Mouse (Mus musculus): ENCODE data around the gene Pde1c.

DNA sequence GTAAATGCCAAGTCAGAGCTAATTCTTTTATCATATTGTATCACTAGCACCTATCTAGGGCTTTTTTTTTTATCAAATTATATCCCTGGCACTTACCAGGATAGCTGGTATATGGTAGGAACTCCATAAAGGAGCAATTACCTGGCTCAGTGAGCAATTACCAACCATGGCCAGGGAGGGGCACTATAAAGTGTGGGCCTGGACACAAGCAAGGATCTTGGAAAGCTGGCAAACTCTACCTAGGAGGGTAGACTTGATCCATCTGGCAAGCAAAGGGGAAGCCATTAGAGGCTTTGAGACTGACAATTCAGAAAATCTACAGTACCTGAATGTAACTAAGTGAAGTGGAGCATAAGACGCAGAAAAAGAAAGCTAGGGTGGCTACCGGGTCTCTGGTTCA lies 10.2 kb downstream of the Pde1c start:
- TF ChIP-seq CTCF (IDR thresholded peaks at IDR 0.05; ENCODE audit: control insufficient read depth, insufficient read depth, low read length) (no peak), POLR2A (IDR thresholded peaks at IDR 0.05; ENCODE audit: borderline replicate concordance, control insufficient read depth, low read depth, low read length) (no peak)
